10 mouse cellular contexts compared by ENCODE assay signal in the genomic region with DNA sequence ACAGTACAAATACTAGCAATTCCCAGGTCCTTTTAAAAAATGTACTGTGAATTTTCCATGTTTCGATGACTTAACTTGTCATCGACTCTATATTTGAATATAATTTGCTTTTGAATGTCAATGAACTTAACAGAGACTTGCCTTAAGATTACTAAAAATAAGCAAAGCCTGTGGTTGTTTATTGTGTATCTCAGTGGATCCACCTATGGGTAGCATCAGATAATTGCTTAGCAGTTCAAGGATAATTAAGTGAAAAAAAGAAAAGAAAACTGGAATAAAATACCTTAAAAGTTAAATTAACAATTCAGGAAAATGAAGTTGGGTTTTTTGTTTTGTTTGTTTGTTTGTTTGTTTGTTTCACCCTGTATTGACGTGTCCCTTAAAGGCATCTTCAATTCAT. TPM values are rescaled to one million over a fixed set of nuclear protein-coding genes. Genes with fewer than 3 reads are reported as not detected.
A peak's percentile ranks its signal among the peaks of the same experiment; 100 is the strongest.
DNase-seq lines count a peak whose midpoint lies in the region; ATAC-seq and TF ChIP-seq lines count a peak whose summit lies in the region.
"Had no signal": no experiment of that assay in that cellular context is flagged by ENCODE, and none has a peak within 500 bp of the region (broad histone marks: within the 10 kb centered on the region; RNA-seq: fewer than 3 reads in every experiment).

No protein-coding gene starts in this region.

- H3K36me3 ChIP-seq in heart, embryonic 15.5 days: no peaks in the 10 kb centered on the region
- H3K36me3 ChIP-seq in CH12.LX (replicated peaks in 1 of 2; ENCODE audit: control insufficient read depth in 1 of 2, insufficient read depth in 1 of 2, low read length in 1 of 2): peaks cover 0 to 6% of the 10 kb centered on the region in 2 experiments
- H3K36me3 ChIP-seq in midbrain, embryonic 15.5 days (replicated peaks): no peaks in the 10 kb centered on the region

- DNase-seq in heart, postnatal 10 days: no peak
- DNase-seq in CH12.LX (ENCODE audit: extremely low read depth) (peak; percentile 19), NIH3T3 (ENCODE audit: low read depth) (peak; percentile 31)
- no peak for DNase-seq in spleen, postnatal 36 days (ENCODE audit: low spot score in 2 of 2)
- no peak for DNase-seq in lung, postnatal 10 days
- DNase-seq: cerebellum, adult 11-12 months; thymus, adult 2 months had no signal

- in situ Hi-C loops in CH12.LX (cut with MboI; ENCODE audit: low pct_ligation_motif_present, low pct_unique_long_range_greater_than_20kb, low sequenced_read_pairs): loop anchor here (25.0 kb wide), 1 partner anchor 126 kb away; no protein-coding TSS in a partner anchor

- TF ChIP-seq EP300 in CH12.LX (IDR thresholded peaks at IDR 0.05; ENCODE audit: low read length): no peak

- TF ChIP-seq RAD21 in CH12.LX (IDR thresholded peaks at IDR 0.05; ENCODE audit: low read depth, low read length): peak; percentile 38

- ATAC-seq in heart, embryonic 15.5 days (replicated peaks; ENCODE audit: insufficient number of reproducible peaks, insufficient read depth, low FRiP score, low read depth): no peak
- ATAC-seq in midbrain, embryonic 15.5 days (replicated peaks): no peak
- ATAC-seq: intestine, embryonic 16.5 days had no signal

- H3K9ac ChIP-seq in heart, embryonic 15.5 days: no peak overlapping the region
- no peak overlapping the region for H3K9ac ChIP-seq in CH12.LX (ENCODE audit: insufficient read depth, low read depth)
- H3K9ac ChIP-seq in midbrain, embryonic 15.5 days: no peak overlapping the region

- H3K4me1 ChIP-seq in heart, embryonic 15.5 days (replicated peaks): peaks cover 13% of the 10 kb centered on the region
- H3K4me1 ChIP-seq in CH12.LX (ENCODE audit: control insufficient read depth in 1 of 2, insufficient read depth in 2 of 2): peaks cover 0 to 12% of the 10 kb centered on the region in 2 experiments; a peak in 2 of 4 replicates
- H3K4me1 ChIP-seq in midbrain, embryonic 15.5 days: peaks cover 27% of the 10 kb centered on the region

- H3K4me2 ChIP-seq in heart, embryonic 15.5 days: peak overlapping the region; percentile 75
- H3K4me2 ChIP-seq in CH12.LX (ENCODE audit: insufficient read depth, low read depth, poor library complexity, severe bottlenecking): no peak overlapping the region
- H3K4me2 ChIP-seq in midbrain, embryonic 15.5 days: peak overlapping the region; percentile 62

- H3K9me3 ChIP-seq in heart, embryonic 15.5 days (replicated peaks): no peaks in the 10 kb centered on the region
- no peaks in the 10 kb centered on the region for H3K9me3 ChIP-seq in CH12.LX (replicated peaks; ENCODE audit: low read length)
- no peaks in the 10 kb centered on the region for H3K9me3 ChIP-seq in midbrain, embryonic 15.5 days

- TF ChIP-seq CTCF in CH12.LX (conservative IDR thresholded peaks at IDR 0.05 in 1 of 2, IDR thresholded peaks at IDR 0.05 in 1 of 2; ENCODE audit: low read depth in 2 of 2, low read length in 2 of 2): peak in 1 of 2 experiments; percentile 54; a peak in 2 of 4 replicates

- no peak for TF ChIP-seq POLR2A in CH12.LX (IDR thresholded peaks at IDR 0.05; ENCODE audit: low read depth, low read length)

- 43% methylated on average over 3 of the region's 3 CpGs for WGBS in heart, embryonic 15.5 days
- WGBS in midbrain, embryonic 15.5 days: 55% methylated on average over 3 of the region's 3 CpGs

- no peak overlapping the region for H3K27ac ChIP-seq in heart, embryonic 15.5 days
- H3K27ac ChIP-seq in CH12.LX (ENCODE audit: insufficient read depth, low read depth): no peak overlapping the region
- H3K27ac ChIP-seq in midbrain, embryonic 15.5 days: no peak overlapping the region

- no peaks in the 10 kb centered on the region for H3K27me3 ChIP-seq in heart, embryonic 15.5 days
- peaks cover 4% of the 10 kb centered on the region for H3K27me3 ChIP-seq in CH12.LX (replicated peaks)
- H3K27me3 ChIP-seq in midbrain, embryonic 15.5 days (replicated peaks): no peaks in the 10 kb centered on the region

- intact Hi-C loops in heart, postnatal 10 days (cut with DNase I): loop anchor here (1.0 to 10.0 kb wide), 3 partner anchors 120 to 822 kb away; no protein-coding TSS in a partner anchor

- no peaks in the 10 kb centered on the region for H3K79me2 ChIP-seq in CH12.LX (replicated peaks; ENCODE audit: control insufficient read depth, extremely low read depth, insufficient read depth, poor library complexity, severe bottlenecking)

- dilution Hi-C loops in CH12.LX (cut with MboI; ENCODE audit: extremely low pct_ligation_motif_present, extremely low pct_unique_long_range_greater_than_20kb, low sequenced_read_pairs): no loop called here

- H3K4me3 ChIP-seq in heart, embryonic 15.5 days: no peak overlapping the region
- H3K4me3 ChIP-seq in CH12.LX (replicated peaks in 1 of 3; ENCODE audit: low read depth in 2 of 3, low read length in 2 of 3, poor library complexity in 1 of 3): no peak overlapping the region
- peak overlapping the region; percentile 72 for H3K4me3 ChIP-seq in midbrain, embryonic 15.5 days

TF ChIP-seq in CH12.LX, 34 proteins besides CTCF, POLR2A, EP300 and RAD21:
- TF ChIP-seq MEF2A (IDR thresholded peaks at IDR 0.05; ENCODE audit: borderline replicate concordance, low read depth, low read length) (0 out of 2 replicates have a peak, but pooled peaks have one; percentile 42), ZNF384 (IDR thresholded peaks at IDR 0.05; ENCODE audit: low read depth, low read length) (0 out of 2 replicates have a peak, but pooled peaks have one; percentile 14), JUN (IDR thresholded peaks at IDR 0.05; ENCODE audit: insufficient read depth, low read depth, low read length) (no peak), SMC3 (IDR thresholded peaks at IDR 0.05; ENCODE audit: low read depth, low read length) (peak; percentile 24; the same call in 1 of the 2 replicates)

RNA-seq across cellular contexts. Expression of a gene that starts 3.5 kb away (rescaled TPM):
- 4.0 and 5.2 TPM in 2 replicates for polyA plus RNA-seq in heart, embryonic 15.5 days (2015; fragmentation: Nextera tagmentation; extraction: Ambion mirVana)
- total RNA-seq in heart, postnatal 10 days (2021): 10 to 100 TPM; 22.1 to 28.7 TPM
- total RNA-seq in CH12.LX (2012; rRNA removed): 0.25 and 0.46 TPM in 2 replicates
- 0.52 and 0.65 TPM in 2 replicates for total RNA-seq in CH12.LX (2014; rRNA removed)
- 0.87 and 1.0 TPM in 2 replicates for polyA plus RNA-seq in CH12.LX (2012; ENCODE audit: insufficient read length, low read depth)
- 14.2 and 15.3 TPM in 2 replicates for polyA plus RNA-seq in midbrain, embryonic 15.5 days (2015; fragmentation: Nextera tagmentation; extraction: Ambion mirVana)

Comparison
In these comparisons a context has a peak if more than half of its experiments do, and no peak if none do; other contexts are left out.
1. DNase-seq: peak in CH12.LX (single experiment) and NIH3T3 (single experiment); none in heart, postnatal 10 days (0 of 2), spleen, postnatal 36 days (0 of 2) and lung, postnatal 10 days (single experiment).